Mouse (Mus musculus): ENCODE data around the gene Tenm4. TPM values are rescaled to one million over a fixed set of nuclear protein-coding genes. Genes with fewer than 3 reads are reported as not detected.
A peak's percentile ranks its signal among the peaks of the same experiment; 100 is the strongest.

Gene Tenm4
- polyA plus RNA-seq, 2 experiments = 0.11 to 0.28 TPM

- Histone ChIP-seq H3K27me3 (ENCODE audit: control insufficient read depth, insufficient read depth, low read length) (no peaks in the 10 kb centered on the region), H3K4me3 (ENCODE audit: insufficient read depth in 1 of 2, low read depth in 2 of 2, low read length in 2 of 2) (no peak overlapping the region), H3K36me3 (replicated peaks; ENCODE audit: control insufficient read depth, insufficient read depth, low read depth) (no peaks in the 10 kb centered on the region), H3K4me1 (replicated peaks; ENCODE audit: control insufficient read depth in 2 of 2, insufficient read depth in 2 of 2, low read length in 1 of 2) (no peaks in the 10 kb centered on the region), H3K9ac (replicated peaks) (no peak overlapping the region), H3K27ac (no peak overlapping the region), H3K9me3 (ENCODE audit: control insufficient read depth, low read length) (no peaks in the 10 kb centered on the region), H3K4me2 (ENCODE audit: low read depth) (no peak overlapping the region)
- ATAC-seq (ENCODE audit: insufficient read depth) = no peak
- no peak for TF ChIP-seq CTCF (IDR thresholded peaks at IDR 0.05; ENCODE audit: low read depth)
- TF ChIP-seq EP300 (IDR thresholded peaks at IDR 0.05; ENCODE audit: low read depth) = no peak
- no peak for DNase-seq (ENCODE audit: low read depth in 3 of 3, low spot score in 3 of 3)
- WGBS (ENCODE audit: insufficient replicate concordance) = 61% methylated on average over 16 of the region's 16 CpGs
Observed at GRCm38 (mm10) chr7:96907971-96908680, 737.1 kb downstream of the Tenm4 start.

GRCm38 (mm10) chr7:96909856-96910255 is 738.8 kb downstream of the Tenm4 start:
- no peak for DNase-seq (ENCODE audit: low read depth in 3 of 3, low spot score in 3 of 3)
- no peaks in the 10 kb centered on the region for H3K4me1 ChIP-seq (replicated peaks; ENCODE audit: control insufficient read depth in 2 of 2, insufficient read depth in 2 of 2, low read length in 1 of 2)
- H3K4me2 ChIP-seq (ENCODE audit: low read depth) = no peak overlapping the region
- H3K9ac ChIP-seq (replicated peaks) = no peak overlapping the region
- 64% methylated on average over 5 of the region's 5 CpGs for WGBS (ENCODE audit: insufficient replicate concordance)
- H3K36me3 ChIP-seq (replicated peaks; ENCODE audit: control insufficient read depth, insufficient read depth, low read depth) = no peaks in the 10 kb centered on the region
- no peak overlapping the region for H3K4me3 ChIP-seq (ENCODE audit: insufficient read depth in 1 of 2, low read depth in 2 of 2, low read length in 2 of 2)
- no peak for TF ChIP-seq EP300 (IDR thresholded peaks at IDR 0.05; ENCODE audit: low read depth)
- TF ChIP-seq CTCF (IDR thresholded peaks at IDR 0.05; ENCODE audit: low read depth) = no peak
- H3K27me3 ChIP-seq (ENCODE audit: control insufficient read depth, insufficient read depth, low read length) = no peaks in the 10 kb centered on the region; the same call in 1 of the 2 replicates
- ATAC-seq (ENCODE audit: insufficient read depth) = no peak
- no peaks in the 10 kb centered on the region for H3K9me3 ChIP-seq (ENCODE audit: control insufficient read depth, low read length)
- H3K27ac ChIP-seq = no peak overlapping the region

- Histone ChIP-seq H3K9ac (replicated peaks) (no peak overlapping the region), H3K4me3 (ENCODE audit: insufficient read depth in 1 of 2, low read depth in 2 of 2, low read length in 2 of 2) (no peak overlapping the region), H3K4me2 (ENCODE audit: low read depth) (no peak overlapping the region), H3K27me3 (ENCODE audit: control insufficient read depth, insufficient read depth, low read length) (no peaks in the 10 kb centered on the region; the same call in 1 of the 2 replicates), H3K9me3 (ENCODE audit: control insufficient read depth, low read length) (no peaks in the 10 kb centered on the region), H3K4me1 (replicated peaks; ENCODE audit: control insufficient read depth in 2 of 2, insufficient read depth in 2 of 2, low read length in 1 of 2) (no peaks in the 10 kb centered on the region), H3K27ac (no peak overlapping the region), H3K36me3 (replicated peaks; ENCODE audit: control insufficient read depth, insufficient read depth, low read depth) (no peaks in the 10 kb centered on the region)
- ATAC-seq (ENCODE audit: insufficient read depth) = no peak
- WGBS (ENCODE audit: insufficient replicate concordance) = 65% methylated on average over 12 of the region's 12 CpGs
- TF ChIP-seq CTCF (IDR thresholded peaks at IDR 0.05; ENCODE audit: low read depth) (no peak), EP300 (IDR thresholded peaks at IDR 0.05; ENCODE audit: low read depth) (no peak)
- DNase-seq (ENCODE audit: low read depth in 3 of 3, low spot score in 3 of 3) = no peak
Observed at GRCm38 (mm10) chr7:96910310-96910960, 739.4 kb downstream of the Tenm4 start.

GRCm38 (mm10) chr7:96914031-96914430 is 743.0 kb downstream of the Tenm4 start:
- Histone ChIP-seq H3K36me3 (replicated peaks; ENCODE audit: control insufficient read depth, insufficient read depth, low read depth) (no peaks in the 10 kb centered on the region), H3K27me3 (ENCODE audit: control insufficient read depth, insufficient read depth, low read length) (no peaks in the 10 kb centered on the region; the same call in 1 of the 2 replicates), H3K9me3 (ENCODE audit: control insufficient read depth, low read length) (no peaks in the 10 kb centered on the region), H3K27ac (no peak overlapping the region), H3K4me3 (ENCODE audit: insufficient read depth in 1 of 2, low read depth in 2 of 2, low read length in 2 of 2) (no peak overlapping the region), H3K4me1 (replicated peaks; ENCODE audit: control insufficient read depth in 2 of 2, insufficient read depth in 2 of 2, low read length in 1 of 2) (no peaks in the 10 kb centered on the region), H3K9ac (replicated peaks) (no peak overlapping the region), H3K4me2 (ENCODE audit: low read depth) (no peak overlapping the region)
- DNase-seq (ENCODE audit: low read depth in 3 of 3, low spot score in 3 of 3) = peak; percentile 42 to 56 (median 53)
- no peak for TF ChIP-seq EP300 (IDR thresholded peaks at IDR 0.05; ENCODE audit: low read depth)
- peak; percentile 97 for TF ChIP-seq CTCF (IDR thresholded peaks at IDR 0.05; ENCODE audit: low read depth)
- WGBS (ENCODE audit: insufficient replicate concordance) = 4% methylated on average over 6 of the region's 6 CpGs
- ATAC-seq (ENCODE audit: insufficient read depth) = peak; percentile 47; the same call in 1 of the 2 replicates

GRCm38 (mm10) chr7:96915452-96916105 is 744.5 kb downstream of the Tenm4 start:
- Histone ChIP-seq H3K4me3 (ENCODE audit: insufficient read depth in 1 of 2, low read depth in 2 of 2, low read length in 2 of 2) (no peak overlapping the region), H3K9ac (replicated peaks) (no peak overlapping the region), H3K27ac (no peak overlapping the region), H3K27me3 (ENCODE audit: control insufficient read depth, insufficient read depth, low read length) (no peaks in the 10 kb centered on the region; the same call in 1 of the 2 replicates), H3K4me2 (ENCODE audit: low read depth) (no peak overlapping the region), H3K36me3 (replicated peaks; ENCODE audit: control insufficient read depth, insufficient read depth, low read depth) (no peaks in the 10 kb centered on the region), H3K4me1 (replicated peaks; ENCODE audit: control insufficient read depth in 2 of 2, insufficient read depth in 2 of 2, low read length in 1 of 2) (no peaks in the 10 kb centered on the region), H3K9me3 (ENCODE audit: control insufficient read depth, low read length) (no peaks in the 10 kb centered on the region)
- DNase-seq (ENCODE audit: low read depth in 3 of 3, low spot score in 3 of 3) (peak; percentile 31 to 51 (median 36)), ATAC-seq (ENCODE audit: insufficient read depth) (0 out of 2 replicates have a peak, but pooled peaks have one; percentile 24)
- WGBS (ENCODE audit: insufficient replicate concordance) = 0% methylated on average over 2 of the region's 2 CpGs
- TF ChIP-seq CTCF (IDR thresholded peaks at IDR 0.05; ENCODE audit: low read depth) = peak; percentile 92
- no peak for TF ChIP-seq EP300 (IDR thresholded peaks at IDR 0.05; ENCODE audit: low read depth)

Measured in liver, embryonic 14.5 days (tissue).